Mouse (Mus musculus): ENCODE measurements around the gene Cdk1. TPM values are rescaled to one million over a fixed set of nuclear protein-coding genes. Genes with fewer than 3 reads are reported as not detected.

Cdk1 gene
- polyA plus RNA-seq, 1 experiment, result 147 TPM

GRCm38 (mm10) chr10:69295919-69296318 is 56.8 kb downstream of the Cdk1 start:
- TF ChIP-seq POLR2A (IDR thresholded peaks at IDR 0.05; ENCODE audit: borderline replicate concordance, control insufficient read depth, low read depth, low read length), result no peak
- no peak for TF ChIP-seq CTCF (IDR thresholded peaks at IDR 0.05; ENCODE audit: control insufficient read depth, insufficient read depth, low read length)
- no peaks in the 10 kb centered on the region for H3K4me1 ChIP-seq (ENCODE audit: control insufficient read depth, insufficient read depth, low read length)
- H3K27ac ChIP-seq (ENCODE audit: control insufficient read depth, insufficient read depth, low read depth, low read length, poor library complexity), result no peak overlapping the region
- WGBS, result 83% methylated on average over 9 of the region's 9 CpGs
- H3K4me3 ChIP-seq (replicated peaks; ENCODE audit: control insufficient read depth, low read depth, low read length), result no peak overlapping the region

GRCm38 (mm10) chr10:69290736-69291135 is 62.0 kb downstream of the Cdk1 start:
- H3K4me3 ChIP-seq (replicated peaks; ENCODE audit: control insufficient read depth, low read depth, low read length), result no peak overlapping the region
- 85% methylated on average over 8 of the region's 8 CpGs for WGBS
- no peaks in the 10 kb centered on the region for H3K4me1 ChIP-seq (ENCODE audit: control insufficient read depth, insufficient read depth, low read length)
- TF ChIP-seq CTCF (IDR thresholded peaks at IDR 0.05; ENCODE audit: control insufficient read depth, insufficient read depth, low read length) (no peak), POLR2A (IDR thresholded peaks at IDR 0.05; ENCODE audit: borderline replicate concordance, control insufficient read depth, low read depth, low read length) (no peak)
- H3K27ac ChIP-seq (ENCODE audit: control insufficient read depth, insufficient read depth, low read depth, low read length, poor library complexity), result no peak overlapping the region

- TF ChIP-seq POLR2A (IDR thresholded peaks at IDR 0.05; ENCODE audit: borderline replicate concordance, control insufficient read depth, low read depth, low read length), result no peak
- no peak for TF ChIP-seq CTCF (IDR thresholded peaks at IDR 0.05; ENCODE audit: control insufficient read depth, insufficient read depth, low read length)
- H3K27ac ChIP-seq (ENCODE audit: control insufficient read depth, insufficient read depth, low read depth, low read length, poor library complexity), result no peak overlapping the region
- H3K4me1 ChIP-seq (ENCODE audit: control insufficient read depth, insufficient read depth, low read length), result no peaks in the 10 kb centered on the region
- no peak overlapping the region for H3K4me3 ChIP-seq (replicated peaks; ENCODE audit: control insufficient read depth, low read depth, low read length)
- 75% methylated on average over 6 of the region's 6 CpGs for WGBS
Measured at GRCm38 (mm10) chr10:69288720-69289119, 64.0 kb downstream of the Cdk1 start.

- no peak for TF ChIP-seq POLR2A (IDR thresholded peaks at IDR 0.05; ENCODE audit: borderline replicate concordance, control insufficient read depth, low read depth, low read length)
- TF ChIP-seq CTCF (IDR thresholded peaks at IDR 0.05; ENCODE audit: control insufficient read depth, insufficient read depth, low read length), result no peak
- H3K27ac ChIP-seq (ENCODE audit: control insufficient read depth, insufficient read depth, low read depth, low read length, poor library complexity), result no peak overlapping the region
- H3K4me3 ChIP-seq (replicated peaks; ENCODE audit: control insufficient read depth, low read depth, low read length), result no peak overlapping the region
- H3K4me1 ChIP-seq (ENCODE audit: control insufficient read depth, insufficient read depth, low read length), result no peaks in the 10 kb centered on the region
- WGBS, result 86% methylated on average over 4 of the region's 4 CpGs
Measured at GRCm38 (mm10) chr10:69288086-69288485, 64.7 kb downstream of the Cdk1 start.

GRCm38 (mm10) chr10:69286939-69287338 is 65.8 kb downstream of the Cdk1 start:
- 92% methylated on average over 3 of the region's 3 CpGs for WGBS
- Histone ChIP-seq H3K27ac (ENCODE audit: control insufficient read depth, insufficient read depth, low read depth, low read length, poor library complexity) (no peak overlapping the region), H3K4me3 (replicated peaks; ENCODE audit: control insufficient read depth, low read depth, low read length) (no peak overlapping the region), H3K4me1 (ENCODE audit: control insufficient read depth, insufficient read depth, low read length) (no peaks in the 10 kb centered on the region)
- TF ChIP-seq CTCF (IDR thresholded peaks at IDR 0.05; ENCODE audit: control insufficient read depth, insufficient read depth, low read length) (no peak), POLR2A (IDR thresholded peaks at IDR 0.05; ENCODE audit: borderline replicate concordance, control insufficient read depth, low read depth, low read length) (no peak)

Other genes with a start within 250 kb of the Cdk1 start
- 1.8 and 2.2 TPM in 2 replicates for gene Rhobtb1, start 201.5 kb downstream of the Cdk1 start, polyA plus RNA-seq (2011; ENCODE audit: insufficient read depth, insufficient read length, low replicate concordance, missing spikeins)
- 0.75 TPM in 1 of 2 replicates, not detected in the other for gene A930033H14Rik, start 139.8 kb downstream of the Cdk1 start, polyA plus RNA-seq (2011; ENCODE audit: insufficient read depth, insufficient read length, low replicate concordance, missing spikeins)
- 2.1 and 9.3 TPM in 2 replicates for gene Ank3, start 45.8 kb upstream of the Cdk1 start, polyA plus RNA-seq (2011; ENCODE audit: insufficient read depth, insufficient read length, low replicate concordance, missing spikeins)